Mouse (Mus musculus) liver, embryonic 11.5 days (tissue): ENCODE measurements around the gene Ucp2. TPM values are rescaled to one million over a fixed set of nuclear protein-coding genes. Genes with fewer than 3 reads are reported as not detected.

Experiments
- ATAC-seq: fragments of 200-750 bp; cut with Nextera tagmentation; replicated peaks from 2 replicates; pipeline ENCODE4 v1.8.0; 2017; ENCODE audit warnings: moderate number of reproducible peaks, mild to moderate bottlenecking, moderate TSS enrichment, moderate library complexity; ENCODE audit not compliant: low FRiP score
- DNase-seq: peaks from one replicate; pipeline ENCODE4 v3.0.0-alpha.2; 2017; ENCODE audit warnings: low spot score
- H3K27ac ChIP-seq: fragments of 300-500 bp; sonication (generic); 2 replicates; pipeline ENCODE4 v1.5.1; 2014; ENCODE audit warnings: mild to moderate bottlenecking, low read depth, low read length, control low read depth
- H3K27me3 ChIP-seq: fragments of 300-500 bp; sonication (generic); replicated peaks from 2 replicates; pipeline ENCODE4 v1.6.1; 2014; ENCODE audit warnings: low read length, mixed read lengths; ENCODE audit not compliant: control insufficient read depth, insufficient read depth
- H3K36me3 ChIP-seq: fragments of 300-500 bp; sonication (generic); 2 replicates; pipeline ENCODE4 v1.6.1; 2014; ENCODE audit warnings: mild to moderate bottlenecking, low read length, moderate library complexity, mixed read lengths; ENCODE audit not compliant: control insufficient read depth, insufficient read depth
- H3K4me1 ChIP-seq: fragments of 300-500 bp; sonication (generic); replicated peaks from 2 replicates; pipeline ENCODE4 v1.6.1; 2014; ENCODE audit warnings: low read length, mixed read lengths; ENCODE audit not compliant: control insufficient read depth, insufficient read depth
- H3K4me2 ChIP-seq: fragments of 300-500 bp; sonication (generic); 2 replicates; pipeline ENCODE4 v1.6.1; 2014; ENCODE audit warnings: mild to moderate bottlenecking, control low read depth, moderate library complexity
- H3K4me3 ChIP-seq: fragments of 300-500 bp; sonication (generic); 2 replicates; pipeline ENCODE4 v1.5.1; 2014; ENCODE audit warnings: low read depth, low read length, control low read depth
- H3K9ac ChIP-seq: fragments of 300-500 bp; sonication (generic); 2 replicates; pipeline ENCODE4 v1.6.1; 2014; ENCODE audit warnings: low read depth, low read length, control low read depth
- H3K9me3 ChIP-seq: fragments of 300-500 bp; sonication (generic); 2 replicates; pipeline ENCODE4 v1.6.1; 2016; ENCODE audit warnings: low read length, inconsistent platforms, mixed read lengths; ENCODE audit not compliant: control insufficient read depth
- WGBS: fragments of 180-500 bp; shearing (Covaris S2); extraction: QIAGEN DNeasy Blood & Tissue Kit; methylation state at CpG from one replicate; pipeline ENCODE4 v1.1.7; 2014; 5-methylcytosine and 5-hydroxymethylcytosine counted together
- polyA plus RNA-seq: library from polyadenylated mRNA; unstranded; fragments of >200 nt; fragmentation: Nextera tagmentation; extraction: Ambion mirVana; gene quantifications from 2 replicates; pipeline ENCODE4 v1.2.1, GENCODE M21; 2014

The Ucp2 gene
- polyA plus RNA-seq, 1 experiment from 2014 or later = 491 TPM

DNA sequence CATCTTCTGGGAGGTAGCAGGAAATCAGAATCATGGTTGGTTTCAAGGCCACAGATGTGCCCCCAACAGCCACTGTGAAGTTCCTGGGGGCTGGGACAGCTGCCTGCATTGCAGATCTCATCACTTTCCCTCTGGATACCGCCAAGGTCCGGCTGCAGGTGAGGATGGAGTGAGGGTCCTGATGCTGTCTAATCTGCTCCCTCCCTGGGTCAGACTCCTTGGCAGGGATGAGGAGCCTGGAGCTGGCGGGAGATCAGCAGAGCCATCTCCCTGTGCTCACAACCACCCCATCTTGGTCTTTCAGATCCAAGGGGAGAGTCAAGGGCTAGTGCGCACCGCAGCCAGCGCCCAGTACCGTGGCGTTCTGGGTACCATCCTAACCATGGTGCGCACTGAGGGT, 3.7 kb downstream of the Ucp2 start:
- Histone ChIP-seq H3K36me3 (peaks cover 40% of the 10 kb centered on the region), H3K9ac (no peak overlapping the region), H3K4me2 (peak overlapping the region; percentile 90), H3K9me3 (no peaks in the 10 kb centered on the region), H3K27me3 (no peaks in the 10 kb centered on the region), H3K27ac (peak overlapping the region; percentile 15; the same call in 1 of the 2 replicates), H3K4me3 (peak overlapping the region; percentile 80), H3K4me1 (peaks cover 35% of the 10 kb centered on the region)
- 97% methylated on average over 9 of the region's 9 CpGs for WGBS
- ATAC-seq (no peak), DNase-seq (no peak)

DNA sequence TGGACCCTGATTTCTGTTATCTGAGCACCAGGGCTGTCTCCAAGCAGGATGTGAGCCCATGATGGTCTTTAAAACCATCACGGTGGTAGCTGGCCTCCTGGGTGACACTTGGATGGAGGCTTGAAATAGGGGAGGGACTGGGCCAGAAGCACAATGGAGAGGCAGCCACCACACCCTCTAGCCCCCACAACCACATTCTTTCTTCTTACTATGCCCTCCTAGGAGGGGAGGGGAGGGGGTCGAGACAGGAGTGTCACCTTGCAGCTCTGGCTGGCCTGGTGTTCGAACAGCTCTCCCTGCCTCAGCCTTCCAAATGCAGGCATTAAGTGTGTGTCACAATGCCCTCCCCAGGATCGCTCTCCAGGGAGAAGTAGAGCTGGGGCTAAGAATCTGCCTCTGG, 4.3 kb downstream of the Ucp2 start:
- no peak for DNase-seq
- WGBS = 88% methylated on average over 4 of the region's 4 CpGs
- peaks cover 40% of the 10 kb centered on the region for H3K36me3 ChIP-seq
- H3K4me2 ChIP-seq = no peak overlapping the region; the same call in 1 of the 2 replicates
- H3K9me3 ChIP-seq = no peaks in the 10 kb centered on the region
- no peaks in the 10 kb centered on the region for H3K27me3 ChIP-seq
- H3K4me1 ChIP-seq = peaks cover 33% of the 10 kb centered on the region
- no peak for ATAC-seq
- no peak overlapping the region for H3K9ac ChIP-seq
- H3K4me3 ChIP-seq = no peak overlapping the region
- H3K27ac ChIP-seq = no peak overlapping the region

DNA sequence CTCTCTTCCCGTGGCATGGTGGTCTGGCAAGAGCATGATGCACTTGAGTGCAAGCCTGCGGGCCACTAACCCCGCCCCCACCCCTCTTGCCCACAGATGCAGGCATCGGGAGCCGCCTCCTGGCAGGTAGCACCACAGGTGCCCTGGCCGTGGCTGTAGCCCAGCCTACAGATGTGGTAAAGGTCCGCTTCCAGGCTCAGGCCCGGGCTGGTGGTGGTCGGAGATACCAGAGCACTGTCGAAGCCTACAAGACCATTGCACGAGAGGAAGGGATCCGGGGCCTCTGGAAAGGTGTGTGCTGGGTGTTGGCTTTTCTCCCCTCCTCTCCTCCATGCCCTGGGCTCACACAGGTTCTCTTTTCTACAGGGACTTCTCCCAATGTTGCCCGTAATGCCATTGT, 4.8 kb downstream of the Ucp2 start:
- Histone ChIP-seq H3K9me3 (no peaks in the 10 kb centered on the region), H3K27ac (no peak overlapping the region), H3K9ac (no peak overlapping the region), H3K4me2 (no peak overlapping the region), H3K36me3 (peaks cover 40% of the 10 kb centered on the region), H3K27me3 (no peaks in the 10 kb centered on the region), H3K4me1 (peaks cover 37% of the 10 kb centered on the region), H3K4me3 (no peak overlapping the region)
- DNase-seq (no peak), ATAC-seq (no peak)
- WGBS = 95% methylated on average over 13 of the region's 13 CpGs

DNA sequence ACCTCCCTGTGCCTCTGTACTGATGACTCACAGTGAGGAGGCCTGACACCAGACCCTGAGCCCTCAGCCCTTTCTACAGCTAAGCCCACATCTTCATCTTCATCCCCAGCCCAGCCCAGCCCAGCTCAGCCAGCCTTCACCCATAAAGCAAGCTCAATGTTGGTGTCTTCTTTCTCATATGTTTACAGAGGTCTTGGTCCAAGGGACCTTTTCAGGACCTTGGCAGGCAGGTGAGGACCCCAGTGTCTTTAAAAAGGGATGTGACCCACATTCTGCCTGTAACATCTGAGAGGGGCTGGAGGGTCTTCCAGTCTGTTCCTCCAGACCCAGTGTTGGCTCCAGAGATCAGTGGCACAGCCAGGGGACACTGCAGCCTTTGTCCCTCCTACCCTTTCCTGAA, 6.3 kb downstream of the Ucp2 start:
- ATAC-seq = no peak
- H3K4me3 ChIP-seq = no peak overlapping the region
- peak overlapping the region; percentile 57; the same call in 1 of the 2 replicates for H3K27ac ChIP-seq
- peaks cover 38% of the 10 kb centered on the region for H3K4me1 ChIP-seq
- DNase-seq = no peak
- H3K9ac ChIP-seq = no peak overlapping the region; the same call in 1 of the 2 replicates
- no peaks in the 10 kb centered on the region for H3K27me3 ChIP-seq
- no peaks in the 10 kb centered on the region for H3K9me3 ChIP-seq
- H3K36me3 ChIP-seq = peaks cover 40% of the 10 kb centered on the region
- no peak overlapping the region for H3K4me2 ChIP-seq

- Histone ChIP-seq H3K4me1 (peaks cover 30% of the 10 kb centered on the region), H3K27ac (peak overlapping the region; percentile 57), H3K4me3 (no peak overlapping the region), H3K4me2 (no peak overlapping the region), H3K27me3 (no peaks in the 10 kb centered on the region), H3K36me3 (peaks cover 40% of the 10 kb centered on the region), H3K9ac (no peak overlapping the region), H3K9me3 (no peaks in the 10 kb centered on the region)
- WGBS = 76% methylated on average over 16 of the region's 16 CpGs
- DNase-seq = no peak
- peak; percentile 7; the same call in 1 of the 2 replicates for ATAC-seq
Observed at GRCm38 (mm10) chr7:100500276-100500977, 7.3 kb downstream of the Ucp2 start.

- Histone ChIP-seq H3K4me1 (peaks cover 22% of the 10 kb centered on the region), H3K9ac (no peak overlapping the region), H3K36me3 (peaks cover 35% of the 10 kb centered on the region), H3K4me2 (no peak overlapping the region), H3K4me3 (no peak overlapping the region), H3K27ac (peak overlapping the region; percentile 57; the same call in 1 of the 2 replicates), H3K9me3 (no peaks in the 10 kb centered on the region), H3K27me3 (no peaks in the 10 kb centered on the region)
- DNase-seq (no peak), ATAC-seq (peak; percentile 37)
- 74% methylated on average over 6 of the region's 6 CpGs for WGBS
Observed at GRCm38 (mm10) chr7:100501027-100501843, 8.1 kb downstream of the Ucp2 start.

DNA sequence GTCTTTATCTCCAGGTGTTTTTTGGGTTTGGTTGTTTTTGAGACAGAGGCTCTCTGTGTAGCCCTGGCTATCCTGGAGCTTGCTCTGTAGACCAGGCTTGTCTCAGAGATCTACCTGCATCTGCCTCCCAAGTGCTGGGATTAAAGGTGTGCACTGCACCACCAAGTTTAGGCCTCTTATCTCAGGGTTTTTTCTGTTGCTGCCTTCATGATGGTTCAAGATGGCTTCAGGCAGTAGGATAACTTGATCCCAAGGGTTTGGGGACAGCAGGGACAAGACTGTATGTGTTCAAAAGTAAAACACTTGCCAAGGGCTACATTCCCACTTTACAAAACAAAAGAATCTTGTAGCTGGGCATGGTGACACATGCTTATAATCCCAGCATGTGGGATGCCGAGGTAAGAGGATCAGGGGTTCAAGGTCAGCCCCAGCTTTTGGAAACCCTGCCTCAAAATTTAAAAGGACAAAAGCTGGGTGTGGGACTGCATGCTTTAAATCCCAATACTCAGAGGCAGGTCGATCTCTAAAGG, 8.8 kb downstream of the Ucp2 start:
- ATAC-seq = no peak
- H3K9ac ChIP-seq = no peak overlapping the region; the same call in 1 of the 2 replicates
- H3K36me3 ChIP-seq = peaks cover 28% of the 10 kb centered on the region
- H3K9me3 ChIP-seq = no peaks in the 10 kb centered on the region
- no peak overlapping the region for H3K4me3 ChIP-seq
- H3K27me3 ChIP-seq = no peaks in the 10 kb centered on the region
- DNase-seq = no peak
- peak overlapping the region; percentile 39; the same call in 1 of the 2 replicates for H3K27ac ChIP-seq
- no peak overlapping the region for H3K4me2 ChIP-seq
- peaks cover 15% of the 10 kb centered on the region for H3K4me1 ChIP-seq
- 64% methylated on average over 2 of the region's 2 CpGs for WGBS

DNA sequence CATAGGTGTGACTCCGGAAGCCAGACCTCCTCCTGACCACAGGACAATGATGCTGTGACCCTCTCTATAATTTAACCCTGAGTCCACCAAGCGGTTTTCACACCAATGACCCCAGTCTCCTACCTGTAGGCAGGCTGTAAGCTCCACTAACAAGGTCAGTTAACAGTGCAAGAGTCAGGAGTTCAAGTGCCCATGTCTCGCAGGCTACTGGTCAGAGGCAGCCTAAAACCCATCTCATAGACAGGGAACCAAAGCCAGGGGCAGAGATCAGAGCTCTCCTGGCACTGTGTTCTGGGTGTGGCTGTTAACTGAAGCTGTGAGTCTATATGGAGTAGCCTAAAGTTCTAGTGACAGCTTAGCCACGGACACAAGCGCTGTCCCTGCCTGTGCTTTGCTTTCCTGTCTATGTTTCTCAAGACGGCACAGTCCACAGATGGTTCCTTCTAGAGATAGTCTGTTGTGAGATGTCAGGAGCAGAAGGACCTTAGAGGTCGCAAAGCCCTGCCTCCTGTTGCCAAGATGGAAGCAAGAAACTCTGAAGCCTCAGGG, 9.3 kb downstream of the Ucp2 start:
- ATAC-seq (peak; percentile 21; the same call in 1 of the 2 replicates), DNase-seq (no peak)
- H3K4me1 ChIP-seq = peaks cover 13% of the 10 kb centered on the region
- H3K9ac ChIP-seq = peak overlapping the region; percentile 23
- H3K9me3 ChIP-seq = no peaks in the 10 kb centered on the region
- H3K27me3 ChIP-seq = no peaks in the 10 kb centered on the region
- WGBS = 66% methylated on average over 7 of the region's 7 CpGs
- no peak overlapping the region for H3K4me3 ChIP-seq
- peak overlapping the region; percentile 39; the same call in 1 of the 2 replicates for H3K27ac ChIP-seq
- peaks cover 23% of the 10 kb centered on the region for H3K36me3 ChIP-seq
- H3K4me2 ChIP-seq = no peak overlapping the region
